Mouse (Mus musculus) cerebellum, adult 2 months (tissue): ENCODE measurements at regions not wholly inside any gene's neighbourhood (a gene's known extent, or its start where the extent isn't known, plus 50 kb on each side); places are given as distances from the start of the nearest gene placed in this dataset.

Experiments
- DNase-seq, 2 experiments: peaks; one replicate each; pipeline ENCODE4 v3.0.0; 2021
- H3K27ac ChIP-seq: fragments of 200-500 bp; 2 replicates; pipeline ENCODE4 v1.5.1; 2012; ENCODE audit warnings: low read length, control low read depth, inconsistent platforms; ENCODE audit not compliant: insufficient read depth
- H3K27me3 ChIP-seq: fragments of 200-500 bp; 2 replicates; pipeline ENCODE4 v1.6.1; 2012; ENCODE audit warnings: inconsistent platforms, mild to moderate bottlenecking, low read length, moderate library complexity; ENCODE audit not compliant: control insufficient read depth, insufficient read depth
- H3K4me1 ChIP-seq: fragments of 200-500 bp; 2 replicates; pipeline ENCODE4 v1.6.1; 2011; ENCODE audit warnings: low read length; ENCODE audit not compliant: control insufficient read depth, insufficient read depth
- H3K4me3 ChIP-seq: fragments of 200-500 bp; replicated peaks from 2 replicates; pipeline ENCODE3; 2011; ENCODE audit warnings: mild to moderate bottlenecking, low read depth, low read length, control low read depth; ENCODE audit not compliant: insufficient read depth
- CTCF ChIP-seq: fragments of 200-500 bp; IDR thresholded peaks from 2 replicates; pipeline ENCODE4 v1.5.1; 2011; ENCODE audit warnings: low read depth, mild to moderate bottlenecking, control low read depth, low read length, moderate library complexity, borderline replicate concordance; ENCODE audit not compliant: insufficient read depth
- POLR2A ChIP-seq: fragments of 200-500 bp; IDR thresholded peaks from 2 replicates; pipeline ENCODE4 v1.6.1; 2011; ENCODE audit warnings: low read length, control low read depth, borderline replicate concordance; ENCODE audit not compliant: insufficient read depth
- WGBS: fragments of 180-500 bp; shearing (Covaris S2); methylation state at CpG from one replicate; pipeline ENCODE4 v1.1.7; 2018; 5-methylcytosine and 5-hydroxymethylcytosine counted together

DNA sequence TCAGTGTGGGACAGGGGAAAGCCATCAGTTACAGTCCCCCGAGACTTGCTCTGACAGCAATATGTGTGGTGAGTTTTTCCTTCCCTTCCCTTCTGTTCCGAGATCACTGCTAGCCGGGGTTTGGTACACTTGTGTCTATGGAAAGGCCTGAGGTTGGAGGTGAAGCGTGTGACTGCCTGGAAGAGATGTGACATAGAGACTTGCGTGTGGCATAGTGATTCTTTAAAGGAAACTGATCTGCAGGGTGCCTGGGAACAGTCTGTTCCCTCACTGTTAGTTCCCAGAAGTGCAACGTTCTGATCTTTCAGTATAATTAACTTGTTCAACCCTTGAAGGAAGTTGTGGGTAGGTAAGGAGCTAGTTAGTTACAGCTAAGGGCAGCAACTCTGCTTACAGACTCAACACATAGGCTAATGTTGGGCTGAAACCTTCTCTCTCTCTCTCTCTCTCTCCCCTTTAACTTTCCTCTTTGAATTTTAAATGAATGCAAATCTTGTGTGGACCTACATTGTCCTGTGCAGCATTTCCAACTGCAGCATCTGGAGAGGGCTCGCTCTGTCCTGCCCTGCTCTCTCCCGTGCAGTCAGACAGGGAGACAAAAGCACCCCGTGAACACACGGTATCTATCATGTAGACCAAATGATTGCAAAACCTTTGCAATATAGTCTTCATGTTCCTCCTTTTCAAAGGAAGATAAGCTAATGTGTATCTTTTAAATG lies 53.0 kb upstream of the Mkln1 start:
- Histone ChIP-seq H3K4me1 (peaks cover 2% of the 10 kb centered on the region; the same call in 1 of the 2 replicates), H3K27ac (no peak overlapping the region), H3K4me3 (no peak overlapping the region), H3K27me3 (no peaks in the 10 kb centered on the region; the same call in 1 of the 2 replicates)
- TF ChIP-seq POLR2A: no peak
- no peak for TF ChIP-seq CTCF
- DNase-seq: no peak
- 48% methylated on average over 10 of the region's 10 CpGs for WGBS

DNA sequence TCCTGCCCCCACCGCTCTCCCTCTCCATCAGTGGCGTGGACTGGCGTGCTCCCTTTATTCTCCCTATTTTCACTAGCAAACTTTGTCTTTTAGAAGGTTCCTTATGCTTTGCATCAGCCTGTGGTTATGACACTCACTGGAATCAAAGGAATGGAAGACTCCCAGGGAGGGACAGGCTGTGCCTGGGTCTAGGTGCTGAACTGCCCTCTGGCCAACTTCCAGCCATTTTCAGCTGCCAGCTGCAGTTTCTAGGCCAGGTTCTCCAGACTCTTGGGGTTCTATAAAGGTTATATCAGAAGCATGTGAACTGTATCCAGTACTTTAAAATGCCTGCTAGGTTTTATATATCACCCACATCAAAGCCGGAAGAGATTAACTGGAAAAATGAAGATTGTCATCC lies 50.2 kb upstream of the Mkln1 start:
- no peak for DNase-seq
- no peak overlapping the region for H3K27ac ChIP-seq
- TF ChIP-seq CTCF (no peak), POLR2A (no peak)
- H3K4me1 ChIP-seq: no peaks in the 10 kb centered on the region
- 93% methylated on average over 4 of the region's 4 CpGs for WGBS
- H3K27me3 ChIP-seq: no peaks in the 10 kb centered on the region; the same call in 1 of the 2 replicates
- H3K4me3 ChIP-seq: no peak overlapping the region
